Mouse (Mus musculus): ENCODE results near the gene Pcsk6.

Pcsk6 gene

GRCm38 (mm10) chr7:66001035-66001754 is 139.7 kb downstream of the Pcsk6 start:
- no peak for DNase-seq (ENCODE audit: low read depth, low spot score)

GRCm38 (mm10) chr7:66001797-66002196 is 140.3 kb downstream of the Pcsk6 start:
- DNase-seq (ENCODE audit: low read depth, low spot score), result no peak

GRCm38 (mm10) chr7:66003447-66003846 is 141.9 kb downstream of the Pcsk6 start:
- DNase-seq (ENCODE audit: low read depth, low spot score), result no peak

- no peak for DNase-seq (ENCODE audit: low read depth, low spot score)
Measured at GRCm38 (mm10) chr7:66003865-66004638, 142.5 kb downstream of the Pcsk6 start.

GRCm38 (mm10) chr7:66005066-66005465 is 143.5 kb downstream of the Pcsk6 start:
- no peak for DNase-seq (ENCODE audit: low read depth, low spot score)

GRCm38 (mm10) chr7:66008161-66008891 is 146.8 kb downstream of the Pcsk6 start:
- DNase-seq (ENCODE audit: low read depth, low spot score), result no peak

GRCm38 (mm10) chr7:66008892-66009273 is 147.3 kb downstream of the Pcsk6 start:
- DNase-seq (ENCODE audit: low read depth, low spot score), result no peak

- no peak for DNase-seq (ENCODE audit: low read depth, low spot score)
Measured at GRCm38 (mm10) chr7:66010518-66010917, 149.0 kb downstream of the Pcsk6 start.

GRCm38 (mm10) chr7:66027747-66028146 is 166.2 kb downstream of the Pcsk6 start:
- DNase-seq (ENCODE audit: low read depth, low spot score), result no peak

GRCm38 (mm10) chr7:66028766-66029512 is 167.4 kb downstream of the Pcsk6 start:
- no peak for DNase-seq (ENCODE audit: low read depth, low spot score)

GRCm38 (mm10) chr7:66036809-66037208 is 175.3 kb downstream of the Pcsk6 start:
- DNase-seq (ENCODE audit: low read depth, low spot score), result no peak

GRCm38 (mm10) chr7:66038261-66038660 is 176.7 kb downstream of the Pcsk6 start:
- DNase-seq (ENCODE audit: low read depth, low spot score), result no peak

- DNase-seq (ENCODE audit: low read depth, low spot score), result no peak
Measured at GRCm38 (mm10) chr7:66038730-66039129, 177.2 kb downstream of the Pcsk6 start.

GRCm38 (mm10) chr7:66040026-66040814 is 178.7 kb downstream of the Pcsk6 start:
- no peak for DNase-seq (ENCODE audit: low read depth, low spot score)

- DNase-seq (ENCODE audit: low read depth, low spot score), result no peak
Measured at GRCm38 (mm10) chr7:66043552-66044459, 182.3 kb downstream of the Pcsk6 start, which contains the start of gene Gm45213. Gene Gm45213 (plus strand): TSS chr7:66043602.

- no peak for DNase-seq (ENCODE audit: low read depth, low spot score)
Measured at GRCm38 (mm10) chr7:66044617-66045016, 183.1 kb downstream of the Pcsk6 start.

- DNase-seq (ENCODE audit: low read depth, low spot score), result no peak
Measured at GRCm38 (mm10) chr7:66046921-66047918, 185.7 kb downstream of the Pcsk6 start.

GRCm38 (mm10) chr7:66047975-66048374 is 186.4 kb downstream of the Pcsk6 start:
- DNase-seq (ENCODE audit: low read depth, low spot score), result no peak
